ENCODE assay signal across 12 mouse cellular contexts in the genomic region with DNA sequence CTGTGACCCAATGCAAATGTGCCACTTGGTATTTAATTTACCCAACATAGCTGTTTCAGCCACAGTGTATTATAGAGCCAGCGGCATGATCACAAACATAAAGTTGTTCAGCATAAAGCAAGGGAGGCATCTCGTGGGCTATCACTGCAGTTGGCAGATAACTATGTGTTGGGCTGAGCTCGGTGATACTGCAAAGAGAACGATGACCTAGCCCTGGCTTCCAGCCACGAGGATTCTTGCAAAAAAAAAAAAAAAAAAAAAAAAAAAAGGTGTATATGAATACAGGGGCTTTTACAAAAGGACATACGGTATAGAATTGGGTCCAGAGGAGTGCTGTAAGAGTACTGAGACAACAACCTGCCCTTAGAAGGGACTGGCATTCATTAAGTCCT. TPM values are rescaled to one million over a fixed set of nuclear protein-coding genes. Genes with fewer than 3 reads are reported as not detected.
DNase-seq lines count a peak whose midpoint lies in the region; ATAC-seq and TF ChIP-seq lines count a peak whose summit lies in the region.
"Had no signal": no experiment of that assay in that cellular context is flagged by ENCODE, and none has a peak within 500 bp of the region (broad histone marks: within the 10 kb centered on the region; RNA-seq: fewer than 3 reads in every experiment).

No protein-coding gene starts in this region.

- peak overlapping the region; percentile 77 for H3K27ac ChIP-seq in left cerebral cortex, adult 2 months
- no peak overlapping the region for H3K27ac ChIP-seq in forebrain, embryonic 10.5 days
- no peak overlapping the region for H3K27ac ChIP-seq in midbrain, embryonic 10.5 days (replicated peaks)
- H3K27ac ChIP-seq: gastrocnemius, adult 2 months had no signal

- H3K4me1 ChIP-seq in forebrain, embryonic 10.5 days, result peaks cover 29% of the 10 kb centered on the region
- H3K4me1 ChIP-seq in midbrain, embryonic 10.5 days, result peaks cover 24% of the 10 kb centered on the region

- TF ChIP-seq CTCF in left cerebral cortex, adult 2 months (IDR thresholded peaks at IDR 0.05), result no peak

- WGBS in forebrain, embryonic 10.5 days, result 65% methylated on average over 6 of the region's 6 CpGs
- WGBS in midbrain, embryonic 10.5 days, result 57% methylated on average over 6 of the region's 6 CpGs

- H3K9me3 ChIP-seq in forebrain, embryonic 10.5 days, result no peaks in the 10 kb centered on the region
- H3K9me3 ChIP-seq in midbrain, embryonic 10.5 days (replicated peaks), result no peaks in the 10 kb centered on the region

- peaks cover 23% of the 10 kb centered on the region for H3K27me3 ChIP-seq in forebrain, embryonic 10.5 days (ENCODE audit: poor library complexity, severe bottlenecking)
- H3K27me3 ChIP-seq in midbrain, embryonic 10.5 days (ENCODE audit: low read depth, poor library complexity, severe bottlenecking), result peaks cover 23% of the 10 kb centered on the region

- intact Hi-C loops in left cerebral cortex, adult 2 months (cut with DNase I), result no loop called here
- intact Hi-C loops in left cerebral cortex, postnatal 4 days (cut with DNase I), result no loop called here

- peak; percentile 44; the same call in 1 of the 2 replicates for ATAC-seq in frontal cortex, adult (ENCODE audit: low TSS enrichment)

- no peak for DNase-seq in frontal cortex, postnatal 25 days (ENCODE audit: low spot score in 2 of 2)
- DNase-seq in left cerebral cortex, adult 2 months (ENCODE audit: extremely low spot score in 1 of 2, low spot score in 2 of 2), result no peak
- no peak for DNase-seq in left cerebral cortex, postnatal 4 days
- no peak for DNase-seq in forebrain, embryonic 10.5 days (ENCODE audit: extremely low spot score, low spot score)
- DNase-seq in midbrain, embryonic 10.5 days (ENCODE audit: low spot score), result no peak
- DNase-seq in gastrocnemius, adult 8-10 months (ENCODE audit: low spot score in 2 of 2), result no peak
- DNase-seq in layer of hippocampus, postnatal 14 days (ENCODE audit: low spot score in 2 of 2), result no peak
- DNase-seq: gastrocnemius, adult 2 months; right cerebral cortex, postnatal 25 days; thymus, adult 18-20 months had no signal

- peak overlapping the region; percentile 28; the same call in 1 of the 2 replicates for H3K4me3 ChIP-seq in left cerebral cortex, adult 2 months
- peak overlapping the region; percentile 20; the same call in 1 of the 2 replicates for H3K4me3 ChIP-seq in forebrain, embryonic 10.5 days
- peak overlapping the region; percentile 16; the same call in 1 of the 2 replicates for H3K4me3 ChIP-seq in midbrain, embryonic 10.5 days
- H3K4me3 ChIP-seq: gastrocnemius, adult 2 months had no signal

- H3K36me3 ChIP-seq in forebrain, embryonic 10.5 days (replicated peaks), result no peaks in the 10 kb centered on the region
- H3K36me3 ChIP-seq in midbrain, embryonic 10.5 days, result no peaks in the 10 kb centered on the region

RNA-seq across cellular contexts. Expression of gene Tgfa, which starts 15.0 kb away (rescaled TPM):
- 10 to 100 TPM; 11.7 to 13.1 TPM for total RNA-seq in left cerebral cortex, adult 2 months (2021)
- total RNA-seq in left cerebral cortex, postnatal 4 days (2021), result 10 to 100 TPM; 28.6 TPM
- polyA plus RNA-seq in forebrain, embryonic 10.5 days (2016; fragmentation: Nextera tagmentation; extraction: Ambion mirVana), result 1.2 and 1.3 TPM in 2 replicates
- polyA plus RNA-seq in midbrain, embryonic 10.5 days (2016; fragmentation: Nextera tagmentation; extraction: Ambion mirVana), result 1.3 and 1.4 TPM in 2 replicates
- total RNA-seq in gastrocnemius, adult 8-10 months (2022), result under 1 TPM; 0.10 to 0.27 (median 0.13) TPM
- total RNA-seq in layer of hippocampus, postnatal 14 days (2021), result 10 to 100 TPM; 38.1 to 42.4 TPM
- total RNA-seq: common myeloid progenitor, adult 5-6 weeks had no signal

Comparison
In these comparisons a context has a peak if more than half of its experiments do, and no peak if none do; other contexts are left out.
1. RNA of gene Tgfa, which starts 15.0 kb away (total RNA-seq): 38.1 to 42.4 TPM in layer of hippocampus, postnatal 14 days, 28.6 TPM in left cerebral cortex, postnatal 4 days and 11.7 to 13.1 TPM in left cerebral cortex, adult 2 months; 0.10 to 0.27 TPM in gastrocnemius, adult 8-10 months; every median in the first group is over 10 times any median in the second.
2. Peak in every context shown above with its lines, with median percentiles within 50 percentile points of each other: H3K4me3 ChIP-seq.